Mouse (Mus musculus) gastrocnemius, postnatal 36 days (tissue): ENCODE results near the gene Gm28897. TPM values are rescaled to one million over a fixed set of nuclear protein-coding genes. Genes with fewer than 3 reads are reported as not detected.
"Not testable (repeated sequence)": the region's sequence is repeated elsewhere in the genome, so short reads cannot be mapped to it uniquely, and the experiment has no call there.

ENCODE experiments used
- DNase-seq, 2 experiments: peaks; one replicate each; pipeline ENCODE4 v3.0.0; 2022
- intact Hi-C: fragments of 180-260 bp; cut with DNase I; formaldehyde crosslinking; loops from one replicate; pipeline ENCODE4 v1.15.1; 2025
- long read RNA-seq, 2 experiments: library from polyadenylated mRNA; stranded (forward); transcript quantifications; one replicate each; pipeline ENCODE4 v2.0.0; 2021
- total RNA-seq, 2 experiments: library from RNA; stranded (reverse); gene quantifications; 2 replicates each; pipeline ENCODE4 v1.2.3; 2021

Gm28897 gene
- total RNA-seq: not detected
- long read RNA-seq, experiment 1: 0 reads
- long read RNA-seq, experiment 2: 0 reads

- DNase-seq, intact Hi-C loops: not testable (repeated sequence)
Measured at GRCm38 (mm10) chrY:80926695-80927094, at the start of gene Gm28897. Gene Gm28897 (plus strand): TSS chrY:80926995.
